Mouse (Mus musculus): ENCODE measurements around the gene Atp6v0a1. TPM values are rescaled to one million over a fixed set of nuclear protein-coding genes. Genes with fewer than 3 reads are reported as not detected.
"Not testable (repeated sequence)": the region's sequence is repeated elsewhere in the genome, so short reads cannot be mapped to it uniquely, and the experiment has no call there.

Atp6v0a1 gene
- polyA plus RNA-seq, 1 experiment from 2014 or later, result 26.9 TPM

- H3K27me3 ChIP-seq, result peaks cover 6% of the 10 kb centered on the region; the same call in 1 of the 2 replicates
- H3K9ac ChIP-seq (replicated peaks), result no peak overlapping the region
- no peaks in the 10 kb centered on the region for H3K9me3 ChIP-seq
- H3K27ac ChIP-seq, result no peak overlapping the region
- no peak overlapping the region for H3K4me2 ChIP-seq
- WGBS, result 75% methylated on average over 3 of the region's 3 CpGs
- no peaks in the 10 kb centered on the region; the same call in 1 of the 2 replicates for H3K4me1 ChIP-seq (replicated peaks)
- H3K36me3 ChIP-seq, result no peaks in the 10 kb centered on the region
- no peak overlapping the region for H3K4me3 ChIP-seq (replicated peaks)
- ATAC-seq (ENCODE audit: insufficient number of reproducible peaks, insufficient read depth, low FRiP score, low TSS enrichment, low read depth), result no peak
These were observed 10.0 kb upstream of the Atp6v0a1 start for GRCm38 (mm10) chr11:100999254-100999653.

- not testable (repeated sequence) for ATAC-seq (ENCODE audit: insufficient number of reproducible peaks, insufficient read depth, low FRiP score, low TSS enrichment, low read depth); H3K4me2 ChIP-seq; H3K9ac ChIP-seq (replicated peaks)
These were observed 7.2 kb upstream of the Atp6v0a1 start for GRCm38 (mm10) chr11:101001875-101002552.

GRCm38 (mm10) chr11:101003025-101003685, 6.1 kb upstream of the Atp6v0a1 start:
- H3K36me3 ChIP-seq, result no peaks in the 10 kb centered on the region
- no peak overlapping the region for H3K4me3 ChIP-seq (replicated peaks)
- ATAC-seq (ENCODE audit: insufficient number of reproducible peaks, insufficient read depth, low FRiP score, low TSS enrichment, low read depth), result no peak
- peaks cover 13% of the 10 kb centered on the region; the same call in 1 of the 2 replicates for H3K27me3 ChIP-seq
- WGBS, result 44% methylated on average over 3 of the region's 3 CpGs
- no peaks in the 10 kb centered on the region for H3K9me3 ChIP-seq
- no peaks in the 10 kb centered on the region; the same call in 1 of the 2 replicates for H3K4me1 ChIP-seq (replicated peaks)
- no peak overlapping the region for H3K27ac ChIP-seq
- H3K9ac ChIP-seq (replicated peaks), result no peak overlapping the region
- no peak overlapping the region for H3K4me2 ChIP-seq

More at GRCm38 (mm10) chr11:101001875-101002552, 7.2 kb upstream of the Atp6v0a1 start:
- H3K27me3 ChIP-seq, result peaks cover 13% of the 10 kb centered on the region; the same call in 1 of the 2 replicates
- not testable (repeated sequence) for H3K9me3 ChIP-seq; H3K36me3 ChIP-seq; H3K27ac ChIP-seq; H3K4me3 ChIP-seq (replicated peaks); H3K4me1 ChIP-seq (replicated peaks)
- WGBS, result 71% methylated on average over 6 of the region's 6 CpGs

- ATAC-seq (ENCODE audit: insufficient number of reproducible peaks, insufficient read depth, low FRiP score, low TSS enrichment, low read depth), result no peak
These were observed 826 bp upstream of the Atp6v0a1 start for GRCm38 (mm10) chr11:101008206-101009045.

GRCm38 (mm10) chr11:101009888-101010784, 884 bp downstream of the Atp6v0a1 start:
- 15% methylated on average over 29 of the region's 29 CpGs for WGBS
- Histone ChIP-seq H3K27ac (no peak overlapping the region), H3K27me3 (peaks cover 4% of the 10 kb centered on the region; the same call in 1 of the 2 replicates), H3K4me1 (replicated peaks) (peaks cover 14% of the 10 kb centered on the region), H3K4me2 (peak overlapping the region; percentile 72), H3K9me3 (no peaks in the 10 kb centered on the region), H3K9ac (replicated peaks) (peak overlapping the region; percentile 72), H3K36me3 (peaks cover 22% of the 10 kb centered on the region), H3K4me3 (replicated peaks) (peak overlapping the region; percentile 68)
- ATAC-seq (ENCODE audit: insufficient number of reproducible peaks, insufficient read depth, low FRiP score, low TSS enrichment, low read depth), result peak; percentile 22; the same call in 1 of the 2 replicates

More at GRCm38 (mm10) chr11:101008206-101009045, 826 bp upstream of the Atp6v0a1 start:
- WGBS, result 60% methylated on average over 14 of the region's 14 CpGs
- Histone ChIP-seq H3K9me3 (no peaks in the 10 kb centered on the region), H3K27ac (peak overlapping the region; percentile 72), H3K4me1 (replicated peaks) (peaks cover 14% of the 10 kb centered on the region), H3K4me3 (replicated peaks) (peak overlapping the region; percentile 68), H3K27me3 (peaks cover 7% of the 10 kb centered on the region; the same call in 1 of the 2 replicates), H3K4me2 (peak overlapping the region; percentile 72), H3K36me3 (peaks cover 9% of the 10 kb centered on the region; the same call in 1 of the 2 replicates), H3K9ac (replicated peaks) (0 out of 2 replicates have a peak overlapping the region, but pooled peaks have one; percentile 9)

- H3K4me2 ChIP-seq, result no peak overlapping the region
- WGBS, result 79% methylated on average over 6 of the region's 6 CpGs
- ATAC-seq (ENCODE audit: insufficient number of reproducible peaks, insufficient read depth, low FRiP score, low TSS enrichment, low read depth), result no peak
- no peak overlapping the region for H3K27ac ChIP-seq
- no peaks in the 10 kb centered on the region for H3K27me3 ChIP-seq
- H3K36me3 ChIP-seq, result peaks cover 23% of the 10 kb centered on the region
- no peak overlapping the region for H3K9ac ChIP-seq (replicated peaks)
- H3K4me1 ChIP-seq (replicated peaks), result peaks cover 14% of the 10 kb centered on the region
- H3K9me3 ChIP-seq, result no peaks in the 10 kb centered on the region
- no peak overlapping the region for H3K4me3 ChIP-seq (replicated peaks)
These were observed 2.4 kb downstream of the Atp6v0a1 start for GRCm38 (mm10) chr11:101011641-101012040.

- ATAC-seq (ENCODE audit: insufficient number of reproducible peaks, insufficient read depth, low FRiP score, low TSS enrichment, low read depth), result no peak
- no peak overlapping the region for H3K4me3 ChIP-seq (replicated peaks)
- no peaks in the 10 kb centered on the region for H3K9me3 ChIP-seq
- H3K27me3 ChIP-seq, result no peaks in the 10 kb centered on the region
- H3K4me2 ChIP-seq, result no peak overlapping the region
- H3K36me3 ChIP-seq, result peaks cover 71% of the 10 kb centered on the region
- WGBS, result 91% methylated on average over 12 of the region's 12 CpGs
- no peak overlapping the region for H3K9ac ChIP-seq (replicated peaks)
- no peak overlapping the region for H3K27ac ChIP-seq
- no peaks in the 10 kb centered on the region for H3K4me1 ChIP-seq (replicated peaks)
These were observed 14.1 kb downstream of the Atp6v0a1 start for GRCm38 (mm10) chr11:101023371-101023770.

- Histone ChIP-seq H3K4me2 (no peak overlapping the region), H3K9ac (replicated peaks) (no peak overlapping the region), H3K27ac (no peak overlapping the region), H3K4me1 (replicated peaks) (peaks cover 1% of the 10 kb centered on the region; the same call in 1 of the 2 replicates), H3K9me3 (no peaks in the 10 kb centered on the region), H3K27me3 (no peaks in the 10 kb centered on the region), H3K4me3 (replicated peaks) (no peak overlapping the region), H3K36me3 (peaks cover 74% of the 10 kb centered on the region)
- 95% methylated on average over 4 of the region's 4 CpGs for WGBS
- ATAC-seq (ENCODE audit: insufficient number of reproducible peaks, insufficient read depth, low FRiP score, low TSS enrichment, low read depth), result no peak
These were observed 14.7 kb downstream of the Atp6v0a1 start for GRCm38 (mm10) chr11:101024001-101024400.

GRCm38 (mm10) chr11:101027121-101027520, 17.9 kb downstream of the Atp6v0a1 start:
- no peaks in the 10 kb centered on the region for H3K27me3 ChIP-seq
- H3K9ac ChIP-seq (replicated peaks), result no peak overlapping the region; the same call in 1 of the 2 replicates
- ATAC-seq (ENCODE audit: insufficient number of reproducible peaks, insufficient read depth, low FRiP score, low TSS enrichment, low read depth), result no peak
- H3K4me3 ChIP-seq (replicated peaks), result no peak overlapping the region
- H3K9me3 ChIP-seq, result no peaks in the 10 kb centered on the region
- peaks cover 3% of the 10 kb centered on the region; the same call in 1 of the 2 replicates for H3K4me1 ChIP-seq (replicated peaks)
- H3K36me3 ChIP-seq, result peaks cover 69% of the 10 kb centered on the region
- H3K4me2 ChIP-seq, result no peak overlapping the region
- H3K27ac ChIP-seq, result no peak overlapping the region
- 91% methylated on average over 11 of the region's 11 CpGs for WGBS

- H3K27me3 ChIP-seq, result no peaks in the 10 kb centered on the region
- peak overlapping the region; percentile 4; the same call in 1 of the 2 replicates for H3K9ac ChIP-seq (replicated peaks)
- peaks cover 71% of the 10 kb centered on the region for H3K36me3 ChIP-seq
- no peak overlapping the region for H3K4me2 ChIP-seq
- no peak overlapping the region for H3K4me3 ChIP-seq (replicated peaks)
- peaks cover 3% of the 10 kb centered on the region; the same call in 1 of the 2 replicates for H3K4me1 ChIP-seq (replicated peaks)
- WGBS, result 74% methylated on average over 8 of the region's 8 CpGs
- no peaks in the 10 kb centered on the region for H3K9me3 ChIP-seq
- ATAC-seq (ENCODE audit: insufficient number of reproducible peaks, insufficient read depth, low FRiP score, low TSS enrichment, low read depth), result peak; percentile 42; the same call in 1 of the 2 replicates
- H3K27ac ChIP-seq, result no peak overlapping the region
These were observed 20.1 kb downstream of the Atp6v0a1 start for GRCm38 (mm10) chr11:101029320-101029719.

Data from limb, embryonic 12.5 days (tissue).